Mouse (Mus musculus) hematopoietic multipotent progenitor cell, adult 10-12 weeks (in vitro differentiated cells): ENCODE data around the gene Trim37. TPM values are rescaled to one million over a fixed set of nuclear protein-coding genes. Genes with fewer than 3 reads are reported as not detected.

Experiments used
- polyA plus RNA-seq: library from polyadenylated mRNA; stranded (reverse); fragments of >175 nt; gene quantifications from 2 replicates; pipeline ENCODE4 v1.2.3, GENCODE M21; 2012; ENCODE audit warnings: low replicate concordance

Gene Trim37
- polyA plus RNA-seq: 4.1 and 6.1 TPM in 2 replicates

GRCm38 (mm10) chr11:87126824-87127816 lies at the start of gene Trim37:
Trim37 (plus strand) TSS chr11:87127077.

GRCm38 (mm10) chr11:87086290-87086984 lies 40.4 kb upstream of the Trim37 start, which contains the start of gene Smg8:
Smg8 (minus strand) TSS chr11:87086774.

GRCm38 (mm10) chr11:87108409-87108754 lies 18.5 kb upstream of the Trim37 start, which contains the start of gene Prr11:
Prr11 (minus strand) TSS chr11:87108708.

GRCm38 (mm10) chr11:87108755-87109518 lies 17.9 kb upstream of the Trim37 start, which contains the start of gene Ska2:
Ska2 (plus strand) TSS chr11:87109234.

Other genes starting within 250 kb of the Trim37 start
- gene Ypel2, start 133.4 kb upstream of the Trim37 start, polyA plus RNA-seq: 3.4 and 4.6 TPM in 2 replicates
- gene Gdpd1, start 53.0 kb upstream of the Trim37 start, polyA plus RNA-seq: 0.13 and 0.88 TPM in 2 replicates
- 4.4 and 5.0 TPM in 2 replicates for gene Smg8, start 40.3 kb upstream of the Trim37 start, polyA plus RNA-seq
- 0.26 and 0.65 TPM in 2 replicates for gene Prr11, start 18.4 kb upstream of the Trim37 start, polyA plus RNA-seq
- gene Ska2, start 17.8 kb upstream of the Trim37 start, polyA plus RNA-seq: 0.20 and 1.1 TPM in 2 replicates
- gene Ppm1e, start 231.9 kb downstream of the Trim37 start, polyA plus RNA-seq: 2.1 and 7.2 TPM in 2 replicates